Mouse (Mus musculus) heart, adult 11 months (tissue): ENCODE results near the gene Gm20661.

ENCODE experiments used
- DNase-seq: peaks from one replicate; pipeline ENCODE4 v3.0.0; 2022

Gene Gm20661

GRCm38 (mm10) chr9:107982681-107983346 lies at the start of gene Gm20661:
Gm20661 (plus strand) TSS chr9:107983058.
- DNase-seq = peak; percentile 100

- no peak for DNase-seq
These were observed 48.7 kb upstream of the Gm20661 start for GRCm38 (mm10) chr9:107934146-107934545.

GRCm38 (mm10) chr9:107935374-107935773 lies 47.5 kb upstream of the Gm20661 start, which contains the start of gene Camkv:
Camkv (plus strand) TSS chr9:107935674.
- no peak for DNase-seq

- no peak for DNase-seq
These were observed 47.1 kb upstream of the Gm20661 start for GRCm38 (mm10) chr9:107935790-107936214.

GRCm38 (mm10) chr9:107936215-107936822 lies 46.5 kb upstream of the Gm20661 start:
- DNase-seq = no peak

- no peak for DNase-seq
These were observed 46.0 kb upstream of the Gm20661 start for GRCm38 (mm10) chr9:107936831-107937230.

- no peak for DNase-seq
These were observed 35.3 kb upstream of the Gm20661 start for GRCm38 (mm10) chr9:107947241-107948194.

GRCm38 (mm10) chr9:107949184-107949921 lies 33.5 kb upstream of the Gm20661 start:
- no peak for DNase-seq

- no peak for DNase-seq
These were observed 33.0 kb upstream of the Gm20661 start, which contains the start of gene Traip for GRCm38 (mm10) chr9:107949922-107950235. Traip (plus strand) TSS chr9:107950136.

- DNase-seq = peak; percentile 99
These were observed 32.1 kb upstream of the Gm20661 start for GRCm38 (mm10) chr9:107950460-107951355.

GRCm38 (mm10) chr9:107955613-107956289 lies 27.1 kb upstream of the Gm20661 start:
- DNase-seq = no peak

GRCm38 (mm10) chr9:107957141-107957540 lies 25.7 kb upstream of the Gm20661 start:
- DNase-seq = no peak

- DNase-seq = no peak
These were observed 23.0 kb upstream of the Gm20661 start for GRCm38 (mm10) chr9:107959896-107960295.

- no peak for DNase-seq
These were observed 21.9 kb upstream of the Gm20661 start for GRCm38 (mm10) chr9:107960928-107961327.

GRCm38 (mm10) chr9:107961351-107961762 lies 21.5 kb upstream of the Gm20661 start:
- no peak for DNase-seq

GRCm38 (mm10) chr9:107961881-107962280 lies 21.0 kb upstream of the Gm20661 start:
- peak; percentile 93 for DNase-seq

GRCm38 (mm10) chr9:107962916-107963315 lies 19.9 kb upstream of the Gm20661 start:
- DNase-seq = peak; percentile 91

- DNase-seq = peak; percentile 98
These were observed 19.2 kb upstream of the Gm20661 start for GRCm38 (mm10) chr9:107963700-107964099.

GRCm38 (mm10) chr9:107964681-107965080 lies 18.2 kb upstream of the Gm20661 start:
- peak; percentile 90 for DNase-seq

- peak; percentile 96 for DNase-seq
These were observed 16.2 kb upstream of the Gm20661 start for GRCm38 (mm10) chr9:107966676-107967075.

- DNase-seq = peak; percentile 93
These were observed 15.4 kb upstream of the Gm20661 start for GRCm38 (mm10) chr9:107967437-107967836.
